In genomic region chr17:34187261-34187916, GRCm38 (mm10) we compare ENCODE assay signal across 7 mouse cellular contexts. TPM values are rescaled to one million over a fixed set of nuclear protein-coding genes. Genes with fewer than 3 reads are reported as not detected.
DNase-seq lines count a peak whose midpoint lies in the region; ATAC-seq lines count a peak whose summit lies in the region.

Gene Tap1, plus strand, starts transcription at chr17:34187553.
Gene Psmb9, minus strand, starts transcription at chr17:34187764.

- H3K4me1 ChIP-seq in intestine, embryonic 15.5 days (replicated peaks), result peaks cover 9% of the 10 kb centered on the region
- H3K4me1 ChIP-seq in midbrain, embryonic 10.5 days, result peaks cover 20% of the 10 kb centered on the region

- peak; percentile 98 for DNase-seq in adrenal gland, adult 2 months
- peak; percentile 94 for DNase-seq in embryo, embryonic 11.5 days (ENCODE audit: low read depth, low spot score)
- DNase-seq in gastrocnemius, postnatal 36 days, result peak; percentile 96 to 98
- DNase-seq in left cerebral cortex, postnatal 25 days (ENCODE audit: low spot score in 2 of 2), result peak; percentile 95 to 96
- DNase-seq in midbrain, embryonic 10.5 days (ENCODE audit: low spot score), result peak; percentile 87
- DNase-seq in right cerebral cortex, postnatal 4 days, result peak; percentile 93

- H3K36me3 ChIP-seq in intestine, embryonic 15.5 days, result no peaks in the 10 kb centered on the region
- no peaks in the 10 kb centered on the region for H3K36me3 ChIP-seq in midbrain, embryonic 10.5 days

- peak within 1 kb of the TSS; percentile 99 for H3K4me2 ChIP-seq in intestine, embryonic 15.5 days (replicated peaks)

- no peaks in the 10 kb centered on the region for H3K9me3 ChIP-seq in intestine, embryonic 15.5 days
- H3K9me3 ChIP-seq in midbrain, embryonic 10.5 days (replicated peaks), result no peaks in the 10 kb centered on the region

- intact Hi-C loops in gastrocnemius, postnatal 36 days (cut with DNase I), result no loop called here
- intact Hi-C loops in left cerebral cortex, postnatal 25 days (cut with DNase I), result no loop called here

- ATAC-seq in intestine, embryonic 15.5 days, result peak; percentile 99

- peak within 1 kb of the TSS; percentile 63 for H3K4me3 ChIP-seq in intestine, embryonic 15.5 days (replicated peaks)
- H3K4me3 ChIP-seq in midbrain, embryonic 10.5 days, result peak within 1 kb of the TSS; percentile 52

- H3K27ac ChIP-seq in intestine, embryonic 15.5 days, result peak within 1 kb of the TSS; percentile 75
- H3K27ac ChIP-seq in midbrain, embryonic 10.5 days (replicated peaks), result no peak within 1 kb of the TSS

- under 1% methylated on average over 46 of the region's 46 CpGs for WGBS in intestine, embryonic 15.5 days
- under 1% methylated on average over 46 of the region's 46 CpGs for WGBS in midbrain, embryonic 10.5 days

- H3K27me3 ChIP-seq in intestine, embryonic 15.5 days (replicated peaks), result peaks cover 22% of the 10 kb centered on the region
- peaks cover 94% of the 10 kb centered on the region for H3K27me3 ChIP-seq in midbrain, embryonic 10.5 days (ENCODE audit: low read depth, poor library complexity, severe bottlenecking)

- H3K9ac ChIP-seq in intestine, embryonic 15.5 days, result peak within 1 kb of the TSS; percentile 66

RNA-seq across cellular contexts. Expression of gene Tap1, which starts in this region (rescaled TPM):
- 10 to 100 TPM; 15.4 to 19.1 TPM for total RNA-seq in adrenal gland, adult 2 months (2021)
- 44.5 and 44.9 TPM in 2 replicates for polyA plus RNA-seq in adrenal gland, adult 2 months (2012; rRNA removed)
- 1 to 10 TPM; 1.6 to 1.8 TPM for total RNA-seq in gastrocnemius, postnatal 36 days (2021)
- polyA plus RNA-seq in intestine, embryonic 15.5 days (2015; fragmentation: Nextera tagmentation; extraction: Ambion mirVana), result 6.2 and 6.9 TPM in 2 replicates
- total RNA-seq in left cerebral cortex, postnatal 25 days (2021), result 1 to 10 TPM; 1.5 to 1.8 TPM
- polyA plus RNA-seq in midbrain, embryonic 10.5 days (2016; fragmentation: Nextera tagmentation; extraction: Ambion mirVana), result 0.93 and 1.3 TPM in 2 replicates

RNA-seq across cellular contexts. Expression of gene Psmb9, which starts in this region (rescaled TPM):
- 10 to 100 TPM; 12.1 to 20.6 TPM for total RNA-seq in adrenal gland, adult 2 months (2021)
- 45.1 and 54.8 TPM in 2 replicates for polyA plus RNA-seq in adrenal gland, adult 2 months (2012; rRNA removed)
- 1 to 10 TPM; 1.0 to 1.9 TPM for total RNA-seq in gastrocnemius, postnatal 36 days (2021)
- 9.3 and 9.4 TPM in 2 replicates for polyA plus RNA-seq in intestine, embryonic 15.5 days (2015; fragmentation: Nextera tagmentation; extraction: Ambion mirVana)
- 1 to 10 TPM in 1 of 2 experiments, under 1 TPM in 1; 0.53 to 1.4 TPM for total RNA-seq in left cerebral cortex, postnatal 25 days (2021)
- polyA plus RNA-seq in midbrain, embryonic 10.5 days (2016; fragmentation: Nextera tagmentation; extraction: Ambion mirVana), result 0.49 and 0.52 TPM in 2 replicates

Comparison
In these comparisons a context has a peak if more than half of its experiments do, and no peak if none do; other contexts are left out.
1. RNA of gene Tap1 (total RNA-seq): 15.4 to 19.1 TPM in adrenal gland, adult 2 months; 1.5 to 1.8 TPM in left cerebral cortex, postnatal 25 days and 1.6 to 1.8 TPM in gastrocnemius, postnatal 36 days; every median in the first group is over 4 times any median in the second.
2. RNA of gene Psmb9 (total RNA-seq): 12.1 to 20.6 TPM in adrenal gland, adult 2 months; 1.0 to 1.9 TPM in gastrocnemius, postnatal 36 days and 0.53 to 1.4 TPM in left cerebral cortex, postnatal 25 days; every median in the first group is over 4 times any median in the second.
3. Peak in every context shown above with its lines, with median percentiles within 50 percentile points of each other: DNase-seq.